Comparison of ENCODE assay signal across 19 mouse cellular contexts in genomic region chr1:177716448-177716847, GRCm38 (mm10). TPM values are rescaled to one million over a fixed set of nuclear protein-coding genes. Genes with fewer than 3 reads are reported as not detected.
"Had no signal": no experiment of that assay in that cellular context is flagged by ENCODE, and none has a peak within 500 bp of the region (broad histone marks: within the 10 kb centered on the region; RNA-seq: fewer than 3 reads in every experiment).

No protein-coding gene starts in this region.

- H3K36me3 ChIP-seq: limb, embryonic 15.5 days; midbrain, embryonic 12.5 days; neural tube, embryonic 13.5 days had no signal

- H3K4me3 ChIP-seq: left cerebral cortex, adult 2 months; limb, embryonic 15.5 days; megakaryocyte, embryonic 14.5 days; midbrain, embryonic 12.5 days; neural tube, embryonic 13.5 days had no signal

- H3K4me2 ChIP-seq: limb, embryonic 15.5 days; lung, embryonic 14.5 days; midbrain, embryonic 12.5 days; neural tube, embryonic 13.5 days had no signal

- H3K27me3 ChIP-seq: limb, embryonic 15.5 days; midbrain, embryonic 12.5 days; neural tube, embryonic 13.5 days had no signal

- DNase-seq: kidney, adult 11 months; kidney, adult 9 months; kidney, postnatal 10 days; lung, embryonic 14.5 days; lung, postnatal 10 days; lung, postnatal 4 days; retina, postnatal 1 day; right cerebral cortex, postnatal 4 days; spleen, adult 18-20 months; thymus, adult 18-20 months; thymus, postnatal 25 days had no signal

- H3K9me3 ChIP-seq: limb, embryonic 15.5 days; midbrain, embryonic 12.5 days; neural tube, embryonic 13.5 days had no signal

- H3K4me1 ChIP-seq: limb, embryonic 15.5 days; midbrain, embryonic 12.5 days had no signal

- H3K9ac ChIP-seq: limb, embryonic 15.5 days; lung, embryonic 14.5 days; midbrain, embryonic 12.5 days; neural tube, embryonic 13.5 days had no signal

- H3K27ac ChIP-seq: left cerebral cortex, adult 2 months; limb, embryonic 15.5 days; midbrain, embryonic 12.5 days; neural tube, embryonic 13.5 days had no signal

- ATAC-seq: midbrain, embryonic 16.5 days had no signal

RNA-seq across cellular contexts. Expression of gene 1700016C15Rik, which starts 13.2 kb away (rescaled TPM):
- polyA plus RNA-seq: limb, embryonic 11.5 days; limb, embryonic 15.5 days; lung, embryonic 14.5 days; midbrain, embryonic 12.5 days; midbrain, embryonic 16.5 days; neural tube, embryonic 13.5 days; stomach, embryonic 14.5 days had no signal
